Mouse (Mus musculus) embryonic fibroblast, embryonic 13.5 days (primary cell): ENCODE data around the gene Myo5a.

Experiments
- CTCF ChIP-seq: IDR thresholded peaks from 2 replicates; pipeline ENCODE4 v1.5.1; 2011; ENCODE audit warnings: mild to moderate bottlenecking, control low read depth, low read length, moderate library complexity, borderline replicate concordance; ENCODE audit not compliant: insufficient read depth
- POLR2A ChIP-seq: IDR thresholded peaks from 2 replicates; pipeline ENCODE4 v1.6.1; 2011; ENCODE audit warnings: low read depth, mild to moderate bottlenecking, control low read depth, low read length, moderate library complexity

DNA sequence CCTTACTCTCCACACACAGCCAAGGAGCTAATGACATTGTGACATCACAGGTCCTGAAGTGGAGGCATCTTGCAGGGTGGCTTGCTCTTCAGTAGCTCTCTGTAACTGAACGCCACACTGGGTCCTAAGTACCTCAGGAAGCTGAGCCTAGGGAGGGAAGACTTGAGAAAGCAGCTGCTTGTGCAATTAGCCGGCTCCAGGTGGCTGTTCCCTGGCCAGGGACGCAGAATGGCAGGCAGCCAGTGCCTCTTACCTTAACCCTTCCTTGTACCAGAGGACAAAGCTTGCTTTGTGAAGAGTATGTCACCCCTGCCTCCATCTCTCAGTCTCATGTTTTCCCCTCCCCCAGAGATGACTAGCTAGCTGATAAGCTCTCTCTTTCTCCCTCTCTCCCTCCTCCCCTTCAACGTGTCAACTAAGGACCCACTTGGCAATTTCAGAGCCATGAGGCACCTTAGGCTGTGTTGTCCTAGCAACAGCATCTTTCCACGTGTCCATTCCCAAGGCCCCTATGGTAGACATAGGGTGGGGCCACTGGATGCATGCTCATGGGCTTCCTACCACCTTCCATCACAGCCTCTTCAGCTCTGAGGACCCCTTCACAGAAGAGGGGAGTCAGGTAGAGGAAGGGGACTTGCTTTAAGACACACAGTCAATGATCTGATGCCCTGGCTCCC lies 173.1 kb downstream of the Myo5a start:
- TF ChIP-seq CTCF (no peak), POLR2A (no peak)
